Mouse (Mus musculus) cerebellum, adult 2 months (tissue): ENCODE measurements around the gene Calm5. TPM values are rescaled to one million over a fixed set of nuclear protein-coding genes. Genes with fewer than 3 reads are reported as not detected.
"Not testable (repeated sequence)": the region's sequence is repeated elsewhere in the genome, so short reads cannot be mapped to it uniquely, and the experiment has no call there.

Experiments used
- DNase-seq, 2 experiments: peaks; one replicate each; pipeline ENCODE4 v3.0.0; 2021
- H3K27ac ChIP-seq: fragments of 200-500 bp; 2 replicates; pipeline ENCODE4 v1.5.1; 2012; ENCODE audit warnings: low read length, control low read depth, inconsistent platforms; ENCODE audit not compliant: insufficient read depth
- H3K27me3 ChIP-seq: fragments of 200-500 bp; 2 replicates; pipeline ENCODE4 v1.6.1; 2012; ENCODE audit warnings: inconsistent platforms, mild to moderate bottlenecking, low read length, moderate library complexity; ENCODE audit not compliant: control insufficient read depth, insufficient read depth
- H3K4me1 ChIP-seq: fragments of 200-500 bp; 2 replicates; pipeline ENCODE4 v1.6.1; 2011; ENCODE audit warnings: low read length; ENCODE audit not compliant: control insufficient read depth, insufficient read depth
- H3K4me3 ChIP-seq: fragments of 200-500 bp; replicated peaks from 2 replicates; pipeline ENCODE3; 2011; ENCODE audit warnings: mild to moderate bottlenecking, low read depth, low read length, control low read depth; ENCODE audit not compliant: insufficient read depth
- CTCF ChIP-seq: fragments of 200-500 bp; IDR thresholded peaks from 2 replicates; pipeline ENCODE4 v1.5.1; 2011; ENCODE audit warnings: low read depth, mild to moderate bottlenecking, control low read depth, low read length, moderate library complexity, borderline replicate concordance; ENCODE audit not compliant: insufficient read depth
- POLR2A ChIP-seq: fragments of 200-500 bp; IDR thresholded peaks from 2 replicates; pipeline ENCODE4 v1.6.1; 2011; ENCODE audit warnings: low read length, control low read depth, borderline replicate concordance; ENCODE audit not compliant: insufficient read depth
- WGBS: fragments of 180-500 bp; shearing (Covaris S2); methylation state at CpG from one replicate; pipeline ENCODE4 v1.1.7; 2018; 5-methylcytosine and 5-hydroxymethylcytosine counted together
- polyA plus RNA-seq: library from polyadenylated mRNA; depleted of rRNA; stranded (reverse); fragments of >200 nt; gene quantifications from 2 replicates; pipeline ENCODE4 v1.2.3, GENCODE M21; 2012; rRNA removed

Calm5 gene
- polyA plus RNA-seq, result not detected in 2 replicates

DNA sequence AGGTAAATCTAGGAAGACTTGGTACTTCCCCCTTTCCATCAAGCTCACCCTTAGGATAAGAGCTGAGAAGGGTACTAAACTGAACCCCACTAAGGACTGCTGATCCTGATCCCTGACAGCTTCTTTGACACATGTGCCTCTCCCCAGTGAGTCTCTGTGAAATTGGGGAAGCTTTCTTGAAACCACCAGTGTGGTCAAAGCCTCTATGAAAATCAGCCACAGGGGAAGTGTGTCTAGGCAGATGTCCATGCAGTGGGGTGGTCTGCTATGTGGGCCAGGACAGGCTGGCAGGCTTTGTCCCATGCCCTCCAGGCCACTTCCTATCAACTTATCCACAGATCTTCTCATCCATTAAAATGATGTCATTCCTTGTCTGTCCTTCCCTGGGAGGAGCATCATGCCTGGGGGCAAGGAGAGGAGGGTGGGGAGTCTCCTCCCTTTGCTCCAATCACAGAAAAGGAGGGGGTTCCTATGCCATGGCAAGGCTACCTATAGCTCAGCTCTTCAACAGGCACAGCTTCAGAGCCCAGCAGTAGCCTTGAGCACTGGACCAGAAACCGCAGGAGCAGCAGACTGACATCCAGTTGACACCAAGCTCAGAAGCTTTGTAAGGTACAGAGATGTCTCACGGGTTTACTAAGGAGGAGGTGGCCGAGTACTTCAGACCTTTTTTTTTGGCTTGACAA is at the start of gene Calm5:
Gene Calm5, plus strand, starts transcription at position 526 of the 686 bp plus-strand sequence.
- H3K27me3 ChIP-seq, DNase-seq, H3K27ac ChIP-seq, H3K4me3 ChIP-seq, H3K4me1 ChIP-seq: not testable (repeated sequence)
- 85% methylated on average over 3 of the region's 3 CpGs for WGBS

DNA sequence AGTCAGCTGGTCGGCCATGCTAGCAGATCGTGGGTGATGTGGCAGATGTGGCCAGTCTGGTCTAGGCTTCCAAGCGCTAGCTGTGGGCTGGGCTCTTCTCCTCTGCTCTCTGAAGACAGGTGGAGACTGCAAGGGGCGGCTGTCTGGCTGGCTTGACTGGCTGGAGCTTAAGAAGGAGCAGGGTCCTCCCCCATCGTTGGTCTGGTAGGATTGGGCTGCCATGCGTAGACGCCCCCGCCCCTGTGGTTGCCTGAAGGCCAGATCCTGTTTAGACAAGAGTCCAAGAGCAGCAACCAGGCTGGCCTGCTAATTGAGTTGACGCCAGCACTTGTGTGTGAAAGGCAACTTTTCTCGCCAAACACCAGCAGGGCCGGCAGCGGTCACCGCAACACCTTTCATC is 49.8 kb upstream of the Calm5 start, which contains the start of gene Calml3:
Gene Calml3, minus strand, starts transcription at position 131 of the 400 bp plus-strand sequence.
- no peaks in the 10 kb centered on the region for H3K27me3 ChIP-seq
- H3K4me3 ChIP-seq, result no peak within 1 kb of the TSS
- no peak within 1 kb of the TSS for H3K27ac ChIP-seq
- TF ChIP-seq POLR2A (no peak), CTCF (no peak)
- WGBS, result 66% methylated on average over 13 of the region's 13 CpGs
- DNase-seq, result no peak
- H3K4me1 ChIP-seq, result no peaks in the 10 kb centered on the region

DNA sequence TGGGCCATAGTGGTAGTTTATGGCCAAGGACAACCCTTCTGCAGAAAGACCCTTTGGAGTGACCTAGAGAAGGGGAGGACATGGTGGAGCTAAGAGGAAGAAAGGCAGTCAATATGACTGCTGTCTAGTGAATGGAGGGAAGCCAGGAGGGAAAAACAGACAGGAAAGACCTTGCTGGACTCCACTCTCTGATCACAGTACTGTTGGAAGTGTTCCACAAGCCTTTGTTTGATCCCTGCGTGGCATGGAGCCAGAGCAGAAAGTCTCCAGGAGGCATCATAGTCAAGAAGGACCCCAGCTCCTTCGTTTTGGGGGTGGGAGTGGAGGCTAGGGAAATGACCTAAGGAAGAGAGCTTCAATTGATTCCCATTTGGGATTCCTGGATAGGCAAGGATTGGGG is 48.8 kb upstream of the Calm5 start:
- 28% methylated on average over 2 of the region's 2 CpGs for WGBS
- no peak overlapping the region for H3K4me3 ChIP-seq
- H3K27ac ChIP-seq, result no peak overlapping the region
- DNase-seq, result no peak
- H3K4me1 ChIP-seq, result no peaks in the 10 kb centered on the region
- H3K27me3 ChIP-seq, result no peaks in the 10 kb centered on the region
- TF ChIP-seq CTCF (no peak), POLR2A (no peak)

DNA sequence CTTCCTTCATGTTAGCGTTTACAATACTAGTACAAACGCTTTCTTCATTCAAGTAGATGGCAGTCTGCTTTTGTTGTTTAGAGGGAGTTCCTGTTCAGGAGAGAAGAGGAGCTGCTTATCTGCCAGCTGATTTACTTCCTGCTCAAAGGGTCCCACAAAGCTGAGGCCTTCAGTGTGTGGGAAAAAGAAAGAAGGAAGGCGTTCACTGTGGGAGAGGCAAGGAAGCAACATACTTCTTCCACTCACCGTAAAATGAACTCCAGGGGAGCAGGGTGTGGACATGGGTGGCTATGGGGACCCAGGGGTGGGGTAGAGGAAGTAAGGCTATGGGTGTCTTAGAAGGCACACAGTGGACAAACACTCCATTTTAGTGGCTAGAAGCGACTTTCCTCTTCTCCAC is 48.3 kb upstream of the Calm5 start:
- DNase-seq, result no peak
- Histone ChIP-seq H3K27ac (no peak overlapping the region), H3K27me3 (no peaks in the 10 kb centered on the region), H3K4me3 (no peak overlapping the region), H3K4me1 (no peaks in the 10 kb centered on the region)
- TF ChIP-seq POLR2A, result no peak
- WGBS, result 85% methylated on average over 5 of the region's 5 CpGs

DNA sequence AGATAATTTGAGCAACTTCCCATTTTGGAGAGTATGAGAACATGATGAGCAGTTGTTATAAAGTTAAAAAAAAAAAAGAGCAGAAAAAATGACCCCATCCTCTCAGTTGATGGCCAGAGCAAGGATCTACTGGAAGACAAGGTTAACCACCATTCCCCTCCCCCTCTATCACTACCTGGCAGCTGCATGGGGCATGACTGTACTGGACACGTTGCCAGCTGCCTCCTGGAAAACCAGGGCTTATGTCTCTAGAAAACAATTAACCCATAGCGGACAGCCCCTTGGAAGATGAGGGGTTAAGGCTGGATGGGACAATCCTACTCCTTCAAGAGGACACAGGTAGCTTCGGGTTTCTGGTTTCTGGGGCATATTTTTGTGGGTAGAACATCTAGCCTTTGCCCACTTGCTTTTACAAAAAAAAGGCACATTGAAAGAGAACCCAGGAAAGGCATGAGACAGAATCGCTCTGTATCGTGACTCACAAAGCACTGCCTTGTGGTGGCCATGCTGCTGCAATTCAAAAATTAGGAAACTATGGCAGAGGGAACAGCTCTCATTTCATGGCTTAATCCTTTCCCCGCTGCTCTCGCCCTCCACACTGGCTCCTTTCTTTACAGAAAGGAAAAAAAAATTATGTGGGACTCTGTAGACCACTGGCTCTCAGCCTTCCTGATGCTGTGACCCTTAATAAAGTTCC is 46.7 kb upstream of the Calm5 start:
- Histone ChIP-seq H3K27ac (no peak overlapping the region), H3K27me3 (no peaks in the 10 kb centered on the region), H3K4me3 (no peak overlapping the region), H3K4me1 (no peaks in the 10 kb centered on the region)
- TF ChIP-seq CTCF (no peak), POLR2A (no peak)
- DNase-seq, result no peak
- WGBS, result 69% methylated on average over 7 of the region's 7 CpGs

DNA sequence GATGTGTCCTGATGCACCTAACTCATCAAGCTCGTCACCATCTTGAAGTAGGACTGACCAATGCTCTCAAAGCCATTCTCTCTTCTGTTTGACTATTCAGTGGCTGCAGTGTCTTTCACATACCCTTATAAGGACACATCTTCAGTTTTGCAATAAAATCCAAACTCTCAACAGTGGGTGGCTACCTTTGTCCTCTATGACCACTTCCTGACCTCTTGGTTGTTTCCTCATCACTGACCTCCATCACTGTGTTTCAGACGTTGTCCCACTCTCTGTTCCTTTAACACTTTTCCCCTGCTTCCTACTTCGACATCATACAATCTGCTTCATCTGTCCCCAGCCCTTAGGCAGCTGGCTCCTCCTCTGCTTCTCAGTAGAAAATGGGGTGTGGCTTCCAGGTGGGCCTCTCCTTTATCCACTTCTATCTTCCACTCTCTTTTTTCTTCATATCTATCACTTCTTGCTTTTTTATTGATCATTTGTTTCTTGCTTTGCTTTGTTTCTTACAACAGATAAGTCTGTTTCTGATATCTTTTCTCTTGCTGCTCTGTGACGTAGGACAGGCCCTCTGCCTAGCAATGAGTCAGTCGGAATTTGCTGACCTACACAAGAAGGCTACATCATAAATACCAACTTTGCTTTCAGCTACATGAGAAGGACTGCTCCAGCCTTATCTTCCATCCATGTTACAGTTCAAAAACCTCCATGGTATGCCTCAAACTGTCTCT is 35.8 kb upstream of the Calm5 start:
- H3K27ac ChIP-seq, result no peak overlapping the region
- no peak for TF ChIP-seq POLR2A
- TF ChIP-seq CTCF, result no peak
- H3K4me3 ChIP-seq, result no peak overlapping the region
- WGBS, result 69% methylated on average over 5 of the region's 5 CpGs
- no peak for DNase-seq
- no peaks in the 10 kb centered on the region for H3K4me1 ChIP-seq
- H3K27me3 ChIP-seq, result no peaks in the 10 kb centered on the region

DNA sequence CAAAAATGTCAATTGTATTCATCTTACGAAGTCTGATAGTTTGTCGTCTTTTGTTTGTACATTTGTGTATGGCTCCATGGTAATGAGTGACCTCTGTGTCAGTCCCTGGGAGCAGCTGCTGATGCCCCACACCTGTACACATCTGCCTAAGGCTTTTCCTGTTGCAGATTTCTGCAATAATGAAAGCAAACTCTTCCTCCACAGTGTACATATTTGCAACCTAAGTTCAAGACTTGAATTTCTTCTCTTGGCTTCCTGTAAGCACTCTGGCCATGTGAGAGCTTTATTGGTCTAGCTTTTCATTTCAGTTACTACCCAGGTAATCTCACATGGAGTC is 35.3 kb upstream of the Calm5 start:
- Histone ChIP-seq H3K27me3 (no peaks in the 10 kb centered on the region), H3K4me3 (no peak overlapping the region), H3K27ac (no peak overlapping the region), H3K4me1 (no peaks in the 10 kb centered on the region)
- DNase-seq, result no peak
- TF ChIP-seq POLR2A, result no peak
- WGBS, result 89% methylated on average over 2 of the region's 2 CpGs

DNA sequence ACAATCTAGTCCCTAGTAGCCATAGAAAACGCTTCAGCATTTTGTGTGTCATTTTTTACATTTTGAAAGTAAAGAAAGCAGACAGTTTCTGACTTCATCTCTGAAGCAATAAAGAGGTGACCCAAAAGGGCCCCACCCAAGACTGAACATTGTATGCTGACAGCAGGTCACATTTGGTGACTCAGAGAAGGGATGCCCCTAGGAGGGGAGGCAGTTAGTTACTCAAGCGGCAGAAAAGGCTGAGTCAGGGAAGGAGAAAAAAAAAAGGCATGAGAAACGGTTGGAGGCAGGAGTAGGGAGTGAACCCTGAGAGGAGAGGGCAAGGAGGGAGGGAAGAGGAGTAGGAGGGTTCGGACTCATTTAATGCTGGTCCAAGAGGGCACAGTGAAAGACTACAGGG is 31.9 kb upstream of the Calm5 start:
- DNase-seq, result no peak
- no peaks in the 10 kb centered on the region for H3K4me1 ChIP-seq
- no peaks in the 10 kb centered on the region for H3K27me3 ChIP-seq
- H3K27ac ChIP-seq, result no peak overlapping the region
- TF ChIP-seq CTCF, result no peak
- no peak for TF ChIP-seq POLR2A
- H3K4me3 ChIP-seq, result no peak overlapping the region
- WGBS, result 55% methylated on average over 4 of the region's 4 CpGs
